Mouse (Mus musculus) midbrain, embryonic 14.5 days (tissue): Measurements from ENCODE around the gene Umodl1. TPM values are rescaled to one million over a fixed set of nuclear protein-coding genes. Genes with fewer than 3 reads are reported as not detected.
A peak's percentile ranks its signal among the peaks of the same experiment; 100 is the strongest.

ENCODE experiments used
- ATAC-seq: fragments of 200-750 bp; cut with Nextera tagmentation; 2 replicates; pipeline ENCODE4 v1.8.0; 2017; ENCODE audit warnings: moderate number of reproducible peaks, moderate library complexity; ENCODE audit not compliant: low FRiP score, low TSS enrichment
- DNase-seq: peaks from one replicate; pipeline ENCODE4 v3.0.0-alpha.2; 2015
- H3K27ac ChIP-seq: fragments of 300-500 bp; sonication (generic); replicated peaks from 2 replicates; pipeline ENCODE4 v1.5.1; 2014; ENCODE audit warnings: mild to moderate bottlenecking, low read depth, low read length, moderate library complexity
- H3K27me3 ChIP-seq: fragments of 300-500 bp; sonication (generic); 2 replicates; pipeline ENCODE4 v1.6.1; 2014; ENCODE audit warnings: low read length, control low read depth, mixed read lengths; ENCODE audit not compliant: control insufficient read depth, insufficient read depth
- H3K36me3 ChIP-seq: fragments of 300-500 bp; sonication (generic); 2 replicates; pipeline ENCODE4 v1.6.1; 2014; ENCODE audit warnings: low read length, control low read depth; ENCODE audit not compliant: control insufficient read depth, insufficient read depth
- H3K4me1 ChIP-seq: fragments of 300-500 bp; sonication (generic); 2 replicates; pipeline ENCODE4 v1.6.1; 2014; ENCODE audit warnings: mild to moderate bottlenecking, antibody characterized with exemption, low read length, control low read depth; ENCODE audit not compliant: control insufficient read depth, insufficient read depth
- H3K4me2 ChIP-seq: fragments of 300-500 bp; sonication (generic); 2 replicates; pipeline ENCODE4 v1.6.1; 2014; ENCODE audit warnings: mild to moderate bottlenecking, low read length, moderate library complexity
- H3K4me3 ChIP-seq: fragments of 300-500 bp; sonication (generic); replicated peaks from 2 replicates; pipeline ENCODE4 v1.5.1; 2014; ENCODE audit warnings: low read depth, low read length
- H3K9ac ChIP-seq: fragments of 300-500 bp; sonication (generic); replicated peaks from 2 replicates; pipeline ENCODE4 v1.6.1; 2014; ENCODE audit warnings: mild to moderate bottlenecking, low read length, moderate library complexity
- H3K9me3 ChIP-seq: fragments of 300-500 bp; sonication (generic); 2 replicates; pipeline ENCODE4 v1.6.1; 2016; ENCODE audit warnings: low read length, control low read depth, mixed read lengths; ENCODE audit not compliant: control insufficient read depth
- WGBS: fragments of 180-500 bp; shearing (Covaris S2); extraction: QIAGEN DNeasy Blood & Tissue Kit; methylation state at CpG from one replicate; pipeline ENCODE4 v1.1.7; 2014; 5-methylcytosine and 5-hydroxymethylcytosine counted together
- polyA plus RNA-seq: library from polyadenylated mRNA; unstranded; fragments of >200 nt; fragmentation: Nextera tagmentation; extraction: Ambion mirVana; gene quantifications from 2 replicates; pipeline ENCODE4 v1.2.1, GENCODE M21; 2014

Umodl1 gene
- polyA plus RNA-seq, 1 experiment from 2014 or later, result not detected

DNA sequence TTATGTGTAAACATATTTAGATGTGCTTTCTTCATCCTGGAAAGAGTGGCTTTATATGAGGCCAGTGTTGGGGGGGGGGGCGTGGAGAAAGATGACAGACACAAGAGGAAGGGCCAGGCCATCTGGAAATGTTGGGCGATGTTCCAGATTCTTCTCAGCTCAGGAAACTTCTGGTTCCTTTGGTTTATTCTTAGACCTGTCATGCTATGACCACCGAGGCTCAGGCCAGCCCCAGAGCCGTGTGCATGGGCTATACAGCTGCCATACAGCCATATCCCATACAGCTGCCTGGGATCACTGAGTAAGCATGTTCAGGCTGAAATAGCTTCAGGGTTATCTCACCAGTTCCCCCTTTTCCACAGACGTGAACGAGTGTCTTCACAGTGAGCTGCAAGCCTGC, 18.9 kb downstream of the Umodl1 start:
- no peaks in the 10 kb centered on the region for H3K4me1 ChIP-seq
- ATAC-seq, result no peak
- no peak overlapping the region for H3K9ac ChIP-seq
- no peaks in the 10 kb centered on the region for H3K27me3 ChIP-seq
- H3K9me3 ChIP-seq, result no peaks in the 10 kb centered on the region
- no peak overlapping the region for H3K4me3 ChIP-seq
- no peak overlapping the region for H3K4me2 ChIP-seq
- no peak overlapping the region for H3K27ac ChIP-seq
- 86% methylated on average over 6 of the region's 6 CpGs for WGBS
- no peak for DNase-seq
- H3K36me3 ChIP-seq, result no peaks in the 10 kb centered on the region

GRCm38 (mm10) chr17:30977290-30977689, 22.9 kb downstream of the Umodl1 start:
- H3K4me2 ChIP-seq, result no peak overlapping the region
- no peaks in the 10 kb centered on the region for H3K27me3 ChIP-seq
- H3K4me3 ChIP-seq, result no peak overlapping the region
- no peaks in the 10 kb centered on the region for H3K36me3 ChIP-seq
- H3K9me3 ChIP-seq, result no peaks in the 10 kb centered on the region
- H3K27ac ChIP-seq, result no peak overlapping the region
- ATAC-seq (no peak), DNase-seq (no peak)
- H3K4me1 ChIP-seq, result no peaks in the 10 kb centered on the region
- no peak overlapping the region for H3K9ac ChIP-seq
- 70% methylated on average over 2 of the region's 2 CpGs for WGBS

DNA sequence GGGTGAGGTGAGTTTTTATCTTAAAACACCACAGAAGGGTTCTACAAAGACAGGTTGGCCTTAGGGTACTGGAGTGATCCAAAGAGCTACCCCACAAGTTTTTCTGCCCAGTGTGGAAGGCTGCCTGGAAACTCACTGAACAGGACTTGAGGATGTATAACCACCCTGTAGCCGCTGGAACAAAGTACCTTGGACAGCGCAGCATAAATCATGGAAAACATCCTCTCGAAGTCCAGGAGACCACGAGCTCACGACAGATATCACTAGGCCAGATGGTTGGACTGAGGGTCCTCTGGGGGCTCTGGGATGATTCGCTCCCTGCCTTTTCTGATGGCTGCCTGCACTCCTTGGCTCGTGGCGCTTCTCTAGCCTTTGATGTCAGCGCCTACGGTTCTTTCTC, 24.1 kb downstream of the Umodl1 start:
- H3K9ac ChIP-seq, result no peak overlapping the region
- H3K9me3 ChIP-seq, result no peaks in the 10 kb centered on the region
- no peaks in the 10 kb centered on the region for H3K36me3 ChIP-seq
- H3K4me2 ChIP-seq, result no peak overlapping the region
- H3K4me3 ChIP-seq, result no peak overlapping the region
- no peak overlapping the region for H3K27ac ChIP-seq
- H3K4me1 ChIP-seq, result no peaks in the 10 kb centered on the region
- DNase-seq (no peak), ATAC-seq (no peak)
- 87% methylated on average over 10 of the region's 10 CpGs for WGBS
- H3K27me3 ChIP-seq, result no peaks in the 10 kb centered on the region

- no peak overlapping the region for H3K4me2 ChIP-seq
- no peak overlapping the region for H3K4me3 ChIP-seq
- H3K9ac ChIP-seq, result no peak overlapping the region
- H3K27me3 ChIP-seq, result no peaks in the 10 kb centered on the region
- WGBS, result 82% methylated on average over 4 of the region's 4 CpGs
- no peaks in the 10 kb centered on the region for H3K9me3 ChIP-seq
- ATAC-seq (no peak), DNase-seq (no peak)
- no peak overlapping the region for H3K27ac ChIP-seq
- no peaks in the 10 kb centered on the region for H3K4me1 ChIP-seq
- no peaks in the 10 kb centered on the region for H3K36me3 ChIP-seq
Observed at GRCm38 (mm10) chr17:30983521-30983920, 29.1 kb downstream of the Umodl1 start.

DNA sequence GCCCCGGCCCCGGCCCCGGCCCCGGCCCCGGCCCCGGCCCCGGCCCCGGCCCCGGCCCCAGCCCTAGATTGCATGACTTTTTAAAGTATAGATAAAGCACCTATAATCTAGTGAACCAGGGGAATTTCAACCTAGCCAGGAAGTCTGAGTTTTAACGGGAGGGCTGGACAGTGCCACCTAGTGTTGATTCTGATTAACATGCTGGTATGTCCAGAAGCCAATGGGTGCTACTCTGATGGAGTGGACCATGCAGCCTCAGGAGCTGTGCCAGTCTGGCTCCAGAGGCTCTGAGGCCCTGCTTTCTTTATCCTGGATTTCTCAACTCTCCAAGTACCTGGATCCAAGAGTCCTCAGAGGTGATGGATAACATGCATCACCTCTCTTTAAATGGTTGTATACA, 35.8 kb downstream of the Umodl1 start:
- Histone ChIP-seq H3K4me2 (no peak overlapping the region), H3K27me3 (no peaks in the 10 kb centered on the region), H3K9me3 (no peaks in the 10 kb centered on the region), H3K36me3 (no peaks in the 10 kb centered on the region), H3K9ac (no peak overlapping the region), H3K27ac (no peak overlapping the region), H3K4me1 (no peaks in the 10 kb centered on the region), H3K4me3 (no peak overlapping the region)
- ATAC-seq (no peak), DNase-seq (peak; percentile 81)
- WGBS, result 80% methylated on average over 10 of the region's 10 CpGs

GRCm38 (mm10) chr17:30996296-30996695, 41.9 kb downstream of the Umodl1 start:
- Histone ChIP-seq H3K27me3 (no peaks in the 10 kb centered on the region), H3K4me3 (no peak overlapping the region), H3K4me2 (no peak overlapping the region), H3K27ac (no peak overlapping the region), H3K9ac (no peak overlapping the region), H3K4me1 (no peaks in the 10 kb centered on the region), H3K36me3 (no peaks in the 10 kb centered on the region), H3K9me3 (no peaks in the 10 kb centered on the region)
- DNase-seq (no peak), ATAC-seq (no peak)
- WGBS, result 87% methylated on average over 5 of the region's 5 CpGs

GRCm38 (mm10) chr17:31000897-31001296, 46.5 kb downstream of the Umodl1 start:
- Histone ChIP-seq H3K36me3 (no peaks in the 10 kb centered on the region), H3K4me3 (no peak overlapping the region), H3K4me2 (no peak overlapping the region), H3K27me3 (no peaks in the 10 kb centered on the region), H3K4me1 (no peaks in the 10 kb centered on the region), H3K9ac (no peak overlapping the region), H3K27ac (no peak overlapping the region), H3K9me3 (no peaks in the 10 kb centered on the region)
- DNase-seq, result no peak
- WGBS, result 19% methylated on average over 5 of the region's 5 CpGs
- ATAC-seq, result no peak

DNA sequence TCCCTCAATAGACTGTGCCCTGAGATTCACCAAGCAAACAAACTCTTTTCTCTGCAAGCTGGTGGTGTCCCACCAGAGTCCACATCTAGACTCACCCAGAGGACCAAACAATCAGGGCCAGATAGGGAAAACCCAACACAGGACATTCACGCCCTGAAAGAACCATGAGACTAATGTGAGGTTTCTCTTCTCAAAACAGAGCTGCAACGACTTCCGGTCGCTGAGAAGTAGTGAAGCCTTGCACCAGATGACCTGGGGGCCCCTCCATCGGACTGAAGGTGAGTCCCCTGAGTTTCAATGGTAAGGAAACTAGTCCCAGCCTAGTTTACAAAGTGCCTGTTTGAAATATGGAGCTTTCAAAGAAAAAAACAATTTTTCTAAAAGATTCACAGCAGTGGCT, 48.2 kb downstream of the Umodl1 start:
- 91% methylated on average over 5 of the region's 5 CpGs for WGBS
- Histone ChIP-seq H3K27me3 (no peaks in the 10 kb centered on the region), H3K4me1 (no peaks in the 10 kb centered on the region), H3K27ac (no peak overlapping the region), H3K4me2 (no peak overlapping the region), H3K4me3 (no peak overlapping the region), H3K9me3 (no peaks in the 10 kb centered on the region), H3K9ac (no peak overlapping the region), H3K36me3 (no peaks in the 10 kb centered on the region)
- DNase-seq, result no peak
- no peak for ATAC-seq

- no peaks in the 10 kb centered on the region for H3K27me3 ChIP-seq
- no peaks in the 10 kb centered on the region for H3K4me1 ChIP-seq
- no peak overlapping the region for H3K9ac ChIP-seq
- DNase-seq (no peak), ATAC-seq (no peak)
- H3K27ac ChIP-seq, result no peak overlapping the region
- H3K36me3 ChIP-seq, result no peaks in the 10 kb centered on the region
- WGBS, result 97% methylated on average over 2 of the region's 2 CpGs
- no peak overlapping the region for H3K4me3 ChIP-seq
- no peak overlapping the region for H3K4me2 ChIP-seq
- no peaks in the 10 kb centered on the region for H3K9me3 ChIP-seq
Observed at GRCm38 (mm10) chr17:31005284-31005683, 50.8 kb downstream of the Umodl1 start.
